Mouse (Mus musculus) frontal cortex, adult 2 months (tissue): ENCODE results near the gene Arfgap1. TPM values are rescaled to one million over a fixed set of nuclear protein-coding genes. Genes with fewer than 3 reads are reported as not detected.

Source experiments
- DNase-seq, 2 experiments: peaks; one replicate each; pipeline ENCODE4 v3.0.0; 2022; ENCODE audit warnings: low spot score in 1 of 2; ENCODE audit errors: extremely low spot score in 1 of 2
- polyA plus RNA-seq: library from polyadenylated mRNA; depleted of rRNA; stranded (reverse); fragments of >200 nt; gene quantifications from 2 replicates; pipeline ENCODE4 v1.2.3, GENCODE M21; 2012; rRNA removed

Gene Arfgap1
- polyA plus RNA-seq, 1 experiment: 143 TPM

GRCm38 (mm10) chr2:180981133-180981532 is 14.1 kb downstream of the Arfgap1 start:
- no peak for DNase-seq

GRCm38 (mm10) chr2:180985635-180986034 is 18.6 kb downstream of the Arfgap1 start:
- no peak for DNase-seq

- no peak for DNase-seq
These were observed 19.4 kb downstream of the Arfgap1 start, which contains the start of gene Col20a1 for GRCm38 (mm10) chr2:180986449-180986848. TSS of gene Col20a1 (plus strand) at chr2:180986535.

GRCm38 (mm10) chr2:180987001-180987400 is 20.0 kb downstream of the Arfgap1 start:
- DNase-seq: no peak

- no peak for DNase-seq
These were observed 20.5 kb downstream of the Arfgap1 start for GRCm38 (mm10) chr2:180987432-180988030.

- peak in 1 of 2 experiments; percentile 32 for DNase-seq
These were observed 21.4 kb downstream of the Arfgap1 start for GRCm38 (mm10) chr2:180988347-180988913.

GRCm38 (mm10) chr2:180988948-180989347 is 21.9 kb downstream of the Arfgap1 start:
- DNase-seq: no peak

- peak in 1 of 2 experiments; percentile 22 for DNase-seq
These were observed 23.3 kb downstream of the Arfgap1 start for GRCm38 (mm10) chr2:180990347-180990746.

GRCm38 (mm10) chr2:180994360-180994759 is 27.3 kb downstream of the Arfgap1 start:
- DNase-seq: no peak

- DNase-seq: no peak
These were observed 28.4 kb downstream of the Arfgap1 start for GRCm38 (mm10) chr2:180995457-180995856.

- DNase-seq: peak; percentile 43 to 75
These were observed 29.4 kb downstream of the Arfgap1 start for GRCm38 (mm10) chr2:180996436-180996835.

GRCm38 (mm10) chr2:180996905-180997304 is 29.9 kb downstream of the Arfgap1 start:
- DNase-seq: no peak

- no peak for DNase-seq
These were observed 40.0 kb downstream of the Arfgap1 start for GRCm38 (mm10) chr2:181007054-181007453.

- no peak for DNase-seq
These were observed 41.3 kb downstream of the Arfgap1 start for GRCm38 (mm10) chr2:181008339-181008738.

- peak in 1 of 2 experiments; percentile 53 for DNase-seq
These were observed 64.4 kb downstream of the Arfgap1 start for GRCm38 (mm10) chr2:181031406-181031934.

Other genes starting within 250 kb of the Arfgap1 start
- gene Slc17a9, start 242.0 kb upstream of the Arfgap1 start, polyA plus RNA-seq: 1.00 and 1.1 TPM in 2 replicates
- gene Bhlhe23, start 190.3 kb upstream of the Arfgap1 start, polyA plus RNA-seq: 0.04 and 0.08 TPM in 2 replicates
- gene Ythdf1, start 46.3 kb upstream of the Arfgap1 start, polyA plus RNA-seq: 43.1 and 45.7 TPM in 2 replicates
- gene Birc7, start 38.2 kb upstream of the Arfgap1 start, polyA plus RNA-seq: 0.08 and 0.42 TPM in 2 replicates
- gene Nkain4, start 12.5 kb upstream of the Arfgap1 start, polyA plus RNA-seq: 74.4 and 84.5 TPM in 2 replicates
- gene Col20a1, start 19.3 kb downstream of the Arfgap1 start, polyA plus RNA-seq: 4.1 TPM in 2 replicates
- 12.3 and 13.7 TPM in 2 replicates for gene Chrna4, start 76.3 kb downstream of the Arfgap1 start, polyA plus RNA-seq
- 167 and 170 TPM in 2 replicates for gene Kcnq2, start 168.1 kb downstream of the Arfgap1 start, polyA plus RNA-seq
- gene Eef1a2, start 189.8 kb downstream of the Arfgap1 start, polyA plus RNA-seq: 939 and 990 TPM in 2 replicates
- 117 and 142 TPM in 2 replicates for gene Ppdpf, start 220.0 kb downstream of the Arfgap1 start, polyA plus RNA-seq
- 0.04 and 0.08 TPM in 2 replicates for gene Ptk6, start 235.6 kb downstream of the Arfgap1 start, polyA plus RNA-seq
- gene Srms, start 246.0 kb downstream of the Arfgap1 start, polyA plus RNA-seq: 0.44 and 0.50 TPM in 2 replicates